Mouse (Mus musculus): Measurements from ENCODE around the gene Gm45713. TPM values are rescaled to one million over a fixed set of nuclear protein-coding genes. Genes with fewer than 3 reads are reported as not detected.
A peak's percentile ranks its signal among the peaks of the same experiment; 100 is the strongest.

Gm45713 gene
- polyA plus RNA-seq, 1 experiment from 2014 or later = 1.2 TPM

- H3K4me3 ChIP-seq (ENCODE audit: low read depth, low read length) = no peak overlapping the region
- H3K27me3 ChIP-seq (ENCODE audit: insufficient read depth, low read length) = no peaks in the 10 kb centered on the region
- no peak overlapping the region; the same call in none of the 2 replicates for H3K9ac ChIP-seq
- H3K9me3 ChIP-seq (ENCODE audit: low read depth, low read length) = no peaks in the 10 kb centered on the region
- TF ChIP-seq CTCF (IDR thresholded peaks at IDR 0.05; ENCODE audit: low read depth) = no peak
- H3K36me3 ChIP-seq (ENCODE audit: insufficient read depth) = peaks cover 66% of the 10 kb centered on the region
- H3K4me2 ChIP-seq = peak overlapping the region; percentile 18; the same call in 1 of the 2 replicates
- H3K4me1 ChIP-seq (ENCODE audit: insufficient read depth) = no peaks in the 10 kb centered on the region
- peak overlapping the region; percentile 58 for H3K27ac ChIP-seq (ENCODE audit: low read depth)
- DNase-seq = peak; percentile 59
- WGBS = 69% methylated on average over 25 of the region's 25 CpGs
- no peak for ATAC-seq (ENCODE audit: insufficient read depth)
These were observed 53.4 kb downstream of the Gm45713 start for GRCm38 (mm10) chr7:45082401-45083299.

GRCm38 (mm10) chr7:45081016-45081415 lies 55.0 kb downstream of the Gm45713 start:
- H3K27ac ChIP-seq (ENCODE audit: low read depth) = no peak overlapping the region

GRCm38 (mm10) chr7:45079856-45080255 lies 56.2 kb downstream of the Gm45713 start:
- DNase-seq = peak; percentile 97
- H3K27me3 ChIP-seq (ENCODE audit: insufficient read depth, low read length) = no peaks in the 10 kb centered on the region
- under 1% methylated on average over 10 of the region's 10 CpGs for WGBS
- no peaks in the 10 kb centered on the region for H3K9me3 ChIP-seq (ENCODE audit: low read depth, low read length)
- no peak overlapping the region for H3K27ac ChIP-seq (ENCODE audit: low read depth)
- H3K9ac ChIP-seq = no peak overlapping the region
- H3K4me1 ChIP-seq (ENCODE audit: insufficient read depth) = no peaks in the 10 kb centered on the region
- peak; percentile 98 for TF ChIP-seq CTCF (IDR thresholded peaks at IDR 0.05; ENCODE audit: low read depth)
- peaks cover 62% of the 10 kb centered on the region for H3K36me3 ChIP-seq (ENCODE audit: insufficient read depth)
- ATAC-seq (ENCODE audit: insufficient read depth) = peak; percentile 25
- no peak overlapping the region for H3K4me3 ChIP-seq (ENCODE audit: low read depth, low read length)
- no peak overlapping the region for H3K4me2 ChIP-seq

More at GRCm38 (mm10) chr7:45081016-45081415, 55.0 kb downstream of the Gm45713 start:
- no peaks in the 10 kb centered on the region for H3K9me3 ChIP-seq (ENCODE audit: low read depth, low read length)
- ATAC-seq (ENCODE audit: insufficient read depth) (no peak), DNase-seq (peak; percentile 60)
- H3K4me2 ChIP-seq = no peak overlapping the region
- no peak for TF ChIP-seq CTCF (IDR thresholded peaks at IDR 0.05; ENCODE audit: low read depth)
- 46% methylated on average over 5 of the region's 5 CpGs for WGBS
- H3K9ac ChIP-seq = no peak overlapping the region
- peaks cover 64% of the 10 kb centered on the region for H3K36me3 ChIP-seq (ENCODE audit: insufficient read depth)
- H3K27me3 ChIP-seq (ENCODE audit: insufficient read depth, low read length) = no peaks in the 10 kb centered on the region
- H3K4me3 ChIP-seq (ENCODE audit: low read depth, low read length) = no peak overlapping the region
- no peaks in the 10 kb centered on the region for H3K4me1 ChIP-seq (ENCODE audit: insufficient read depth)

GRCm38 (mm10) chr7:45078513-45078912 lies 57.5 kb downstream of the Gm45713 start:
- 27% methylated on average over 9 of the region's 9 CpGs for whole genome bisulfite sequencing
- ATAC-seq (ENCODE audit: insufficient read depth) = 0 out of 2 replicates have a peak, but pooled peaks have one; percentile 5
- peak; percentile 88 for TF ChIP-seq CTCF (IDR thresholded peaks at IDR 0.05; ENCODE audit: low read depth)
- H3K4me3 ChIP-seq (ENCODE audit: low read depth, low read length) = no peak overlapping the region
- no peaks in the 10 kb centered on the region for H3K4me1 ChIP-seq (ENCODE audit: insufficient read depth)
- H3K27me3 ChIP-seq (ENCODE audit: insufficient read depth, low read length) = no peaks in the 10 kb centered on the region
- no peak overlapping the region for H3K9ac ChIP-seq
- no peak overlapping the region for H3K27ac ChIP-seq (ENCODE audit: low read depth)
- peak; percentile 91 for DNase-seq
- H3K9me3 ChIP-seq (ENCODE audit: low read depth, low read length) = no peaks in the 10 kb centered on the region
- H3K4me2 ChIP-seq = no peak overlapping the region
- peaks cover 63% of the 10 kb centered on the region for H3K36me3 ChIP-seq (ENCODE audit: insufficient read depth)

- 82% methylated on average over 2 of the region's 2 CpGs for WGBS
These were observed 58.2 kb downstream of the Gm45713 start for GRCm38 (mm10) chr7:45077829-45078228.

GRCm38 (mm10) chr7:45077322-45077721 lies 58.7 kb downstream of the Gm45713 start:
- Histone ChIP-seq H3K9ac (no peak overlapping the region), H3K4me2 (no peak overlapping the region), H3K27me3 (ENCODE audit: insufficient read depth, low read length) (no peaks in the 10 kb centered on the region), H3K36me3 (ENCODE audit: insufficient read depth) (peaks cover 51% of the 10 kb centered on the region), H3K4me3 (ENCODE audit: low read depth, low read length) (no peak overlapping the region), H3K27ac (ENCODE audit: low read depth) (no peak overlapping the region), H3K4me1 (ENCODE audit: insufficient read depth) (no peaks in the 10 kb centered on the region), H3K9me3 (ENCODE audit: low read depth, low read length) (no peaks in the 10 kb centered on the region)
- DNase-seq (no peak), ATAC-seq (ENCODE audit: insufficient read depth) (no peak)
- TF ChIP-seq CTCF (IDR thresholded peaks at IDR 0.05; ENCODE audit: low read depth) = no peak
- 85% methylated on average over 14 of the region's 14 CpGs for WGBS

More at GRCm38 (mm10) chr7:45077829-45078228, 58.2 kb downstream of the Gm45713 start:
- ATAC-seq (ENCODE audit: insufficient read depth) (no peak), DNase-seq (no peak)
- Histone ChIP-seq H3K9ac (no peak overlapping the region), H3K36me3 (ENCODE audit: insufficient read depth) (peaks cover 56% of the 10 kb centered on the region), H3K27ac (ENCODE audit: low read depth) (no peak overlapping the region), H3K4me3 (ENCODE audit: low read depth, low read length) (no peak overlapping the region), H3K4me2 (no peak overlapping the region), H3K27me3 (ENCODE audit: insufficient read depth, low read length) (no peaks in the 10 kb centered on the region), H3K4me1 (ENCODE audit: insufficient read depth) (no peaks in the 10 kb centered on the region), H3K9me3 (ENCODE audit: low read depth, low read length) (no peaks in the 10 kb centered on the region)
- TF ChIP-seq CTCF (IDR thresholded peaks at IDR 0.05; ENCODE audit: low read depth) = no peak

- ATAC-seq (ENCODE audit: insufficient read depth) = no peak
- H3K4me3 ChIP-seq (ENCODE audit: low read depth, low read length) = no peak overlapping the region
These were observed 59.5 kb downstream of the Gm45713 start for GRCm38 (mm10) chr7:45076501-45076900.

More at GRCm38 (mm10) chr7:45076501-45076900, 59.5 kb downstream of the Gm45713 start:
- Histone ChIP-seq H3K4me1 (ENCODE audit: insufficient read depth) (no peaks in the 10 kb centered on the region), H3K9me3 (ENCODE audit: low read depth, low read length) (no peaks in the 10 kb centered on the region), H3K9ac (no peak overlapping the region), H3K27me3 (ENCODE audit: insufficient read depth, low read length) (no peaks in the 10 kb centered on the region), H3K4me2 (no peak overlapping the region), H3K36me3 (ENCODE audit: insufficient read depth) (peaks cover 46% of the 10 kb centered on the region), H3K27ac (ENCODE audit: low read depth) (no peak overlapping the region)
- no peak for DNase-seq
- 83% methylated on average over 30 of the region's 30 CpGs for WGBS
- no peak for TF ChIP-seq CTCF (IDR thresholded peaks at IDR 0.05; ENCODE audit: low read depth)

MicroRNAs within 50 kb of the gene (microRNA counts, 519-probe panel; counts per million panel counts)
- microRNA mmu-miR-150 = 2,841 counts per million, percentile 53 among the panel's probes with 10 or more counts

Small RNA genes lying within 50 kb of the gene (microRNA-seq; reads per million reads assigned to microRNA genes)
- gene Mir150 (ENCODE audit: borderline number of aligned reads) = 47.5 reads per million, percentile 40 among the genes with 10 or more reads in this experiment
- 16.6 reads per million, percentile 30 among the genes with 10 or more reads in this experiment for gene Mir5121 (ENCODE audit: borderline number of aligned reads)
- not detected for gene Mir7055 (ENCODE audit: borderline number of aligned reads)

Other genes starting within 250 kb of the Gm45713 start
- gene Med25, start 243.5 kb downstream of the Gm45713 start, polyA plus RNA-seq (2014; fragmentation: Nextera tagmentation; extraction: Ambion mirVana) = 77.9 and 79.5 TPM in 2 replicates
- gene Fuz, start 240.2 kb downstream of the Gm45713 start, polyA plus RNA-seq (2014; fragmentation: Nextera tagmentation; extraction: Ambion mirVana) = 17.7 and 19.1 TPM in 2 replicates
- 73.6 and 83.2 TPM in 2 replicates for gene Ap2a1, start 206.7 kb downstream of the Gm45713 start, polyA plus RNA-seq (2014; fragmentation: Nextera tagmentation; extraction: Ambion mirVana)
- gene Tsks, start 193.0 kb downstream of the Gm45713 start, polyA plus RNA-seq (2014; fragmentation: Nextera tagmentation; extraction: Ambion mirVana) = 0.11 and 0.14 TPM in 2 replicates
- gene Cpt1c, start 161.4 kb downstream of the Gm45713 start, polyA plus RNA-seq (2014; fragmentation: Nextera tagmentation; extraction: Ambion mirVana) = 14.9 and 15.5 TPM in 2 replicates
- 228 and 238 TPM in 2 replicates for gene Prmt1, start 149.7 kb downstream of the Gm45713 start, polyA plus RNA-seq (2014; fragmentation: Nextera tagmentation; extraction: Ambion mirVana)
- 78.7 and 83.0 TPM in 2 replicates for gene Irf3, start 138.6 kb downstream of the Gm45713 start, polyA plus RNA-seq (2014; fragmentation: Nextera tagmentation; extraction: Ambion mirVana)
- 69.9 and 76.9 TPM in 2 replicates for gene Bcl2l12, start 137.5 kb downstream of the Gm45713 start, polyA plus RNA-seq (2014; fragmentation: Nextera tagmentation; extraction: Ambion mirVana)
- gene Scaf1, start 119.9 kb downstream of the Gm45713 start, polyA plus RNA-seq (2014; fragmentation: Nextera tagmentation; extraction: Ambion mirVana) = 45.9 and 53.6 TPM in 2 replicates
- 46.2 and 46.5 TPM in 2 replicates for gene Rras, start 118.3 kb downstream of the Gm45713 start, polyA plus RNA-seq (2014; fragmentation: Nextera tagmentation; extraction: Ambion mirVana)
- 14.2 and 16.2 TPM in 2 replicates for gene Prr12, start 83.3 kb downstream of the Gm45713 start, polyA plus RNA-seq (2014; fragmentation: Nextera tagmentation; extraction: Ambion mirVana)
- 68.6 and 71.9 TPM in 2 replicates for gene Nosip, start 73.8 kb downstream of the Gm45713 start, polyA plus RNA-seq (2014; fragmentation: Nextera tagmentation; extraction: Ambion mirVana)
- gene Prrg2, start 73.6 kb downstream of the Gm45713 start, polyA plus RNA-seq (2014; fragmentation: Nextera tagmentation; extraction: Ambion mirVana) = 18.1 and 19.2 TPM in 2 replicates
- 344 and 360 TPM in 2 replicates for gene Rcn3, start 44.0 kb downstream of the Gm45713 start, polyA plus RNA-seq (2014; fragmentation: Nextera tagmentation; extraction: Ambion mirVana)
- 56.4 and 57.0 TPM in 2 replicates for gene Fcgrt, start 32.4 kb downstream of the Gm45713 start, polyA plus RNA-seq (2014; fragmentation: Nextera tagmentation; extraction: Ambion mirVana)
- 1,873 and 1,878 TPM in 2 replicates for gene Rps11, start 11.8 kb downstream of the Gm45713 start, polyA plus RNA-seq (2014; fragmentation: Nextera tagmentation; extraction: Ambion mirVana)
- 1,527 and 1,587 TPM in 2 replicates for gene Rpl13a, start 7.5 kb downstream of the Gm45713 start, polyA plus RNA-seq (2014; fragmentation: Nextera tagmentation; extraction: Ambion mirVana)
- 0.72 and 1.1 TPM in 2 replicates for gene Flt3l, start 201 bp upstream of the Gm45713 start, polyA plus RNA-seq (2014; fragmentation: Nextera tagmentation; extraction: Ambion mirVana)
- 110 and 112 TPM in 2 replicates for gene Pih1d1, start 18.1 kb upstream of the Gm45713 start, polyA plus RNA-seq (2014; fragmentation: Nextera tagmentation; extraction: Ambion mirVana)
- gene Aldh16a1, start 18.4 kb upstream of the Gm45713 start, polyA plus RNA-seq (2014; fragmentation: Nextera tagmentation; extraction: Ambion mirVana) = 52.1 and 52.9 TPM in 2 replicates
- 0.09 and 0.97 TPM in 2 replicates for gene Slc17a7, start 27.7 kb upstream of the Gm45713 start, polyA plus RNA-seq (2014; fragmentation: Nextera tagmentation; extraction: Ambion mirVana)
- gene Gfy, start 43.3 kb upstream of the Gm45713 start, polyA plus RNA-seq (2014; fragmentation: Nextera tagmentation; extraction: Ambion mirVana) = not detected in 2 replicates
- not detected in 2 replicates for gene Pth2, start 44.8 kb upstream of the Gm45713 start, polyA plus RNA-seq (2014; fragmentation: Nextera tagmentation; extraction: Ambion mirVana)
- 0.19 and 0.38 TPM in 2 replicates for gene Ccdc155, start 68.7 kb upstream of the Gm45713 start, polyA plus RNA-seq (2014; fragmentation: Nextera tagmentation; extraction: Ambion mirVana)
- gene Dkkl1, start 75.9 kb upstream of the Gm45713 start, polyA plus RNA-seq (2014; fragmentation: Nextera tagmentation; extraction: Ambion mirVana) = 0.45 TPM in 1 of 2 replicates, not detected in the other
- gene Tead2, start 79.5 kb upstream of the Gm45713 start, polyA plus RNA-seq (2014; fragmentation: Nextera tagmentation; extraction: Ambion mirVana) = 204 and 222 TPM in 2 replicates
- 2.1 and 2.9 TPM in 2 replicates for gene Cd37, start 102.9 kb upstream of the Gm45713 start, polyA plus RNA-seq (2014; fragmentation: Nextera tagmentation; extraction: Ambion mirVana)
- gene Slc6a16, start 104.9 kb upstream of the Gm45713 start, polyA plus RNA-seq (2014; fragmentation: Nextera tagmentation; extraction: Ambion mirVana) = not detected in 2 replicates
- gene Slc6a21, start 141.3 kb upstream of the Gm45713 start, polyA plus RNA-seq (2014; fragmentation: Nextera tagmentation; extraction: Ambion mirVana) = not detected in 2 replicates
- 11.4 and 15.7 TPM in 2 replicates for gene Trpm4, start 197.5 kb upstream of the Gm45713 start, polyA plus RNA-seq (2014; fragmentation: Nextera tagmentation; extraction: Ambion mirVana)
- 0.58 and 1.2 TPM in 2 replicates for gene Hrc, start 199.1 kb upstream of the Gm45713 start, polyA plus RNA-seq (2014; fragmentation: Nextera tagmentation; extraction: Ambion mirVana)
- 3.1 and 3.2 TPM in 2 replicates for gene Ppfia3, start 230.8 kb upstream of the Gm45713 start, polyA plus RNA-seq (2014; fragmentation: Nextera tagmentation; extraction: Ambion mirVana)
- 0.30 and 0.87 TPM in 2 replicates for gene Lin7b, start 234.4 kb upstream of the Gm45713 start, polyA plus RNA-seq (2014; fragmentation: Nextera tagmentation; extraction: Ambion mirVana)